Mouse (Mus musculus): ENCODE results near the gene Slc4a1ap. TPM values are rescaled to one million over a fixed set of nuclear protein-coding genes. Genes with fewer than 3 reads are reported as not detected.

Slc4a1ap gene
- 18.9 and 20.0 TPM in 2 replicates for polyA plus RNA-seq (2015; fragmentation: Nextera tagmentation; extraction: Ambion mirVana)

- Histone ChIP-seq H3K9ac (ENCODE audit: low read length) (peak within 1 kb of the TSS; percentile 91), H3K27me3 (ENCODE audit: control insufficient read depth, insufficient read depth, low read length) (no peaks in the 10 kb centered on the region), H3K36me3 (ENCODE audit: control insufficient read depth, insufficient read depth) (peaks cover 18% of the 10 kb centered on the region), H3K4me2 (ENCODE audit: low read depth, low read length) (peak within 1 kb of the TSS; percentile 98), H3K4me3 (ENCODE audit: low read length) (peak within 1 kb of the TSS; percentile 96), H3K9me3 (replicated peaks; ENCODE audit: control insufficient read depth, low read length) (no peaks in the 10 kb centered on the region), H3K27ac (ENCODE audit: low read length) (peak within 1 kb of the TSS; percentile 87), H3K4me1 (ENCODE audit: control insufficient read depth, insufficient read depth, low read length) (peaks cover 19% of the 10 kb centered on the region)
- WGBS, result under 1% methylated on average over 28 of the region's 28 CpGs
- peak; percentile 70 for ATAC-seq (replicated peaks; ENCODE audit: extremely low read depth, insufficient read depth, low FRiP score)
Measured at GRCm38 (mm10) chr5:31526354-31527116, at the start of gene Slc4a1ap. Slc4a1ap (plus strand) TSS chr5:31526995.

- ATAC-seq (replicated peaks; ENCODE audit: extremely low read depth, insufficient read depth, low FRiP score), result no peak
- Histone ChIP-seq H3K4me3 (ENCODE audit: low read length) (no peak overlapping the region), H3K27ac (ENCODE audit: low read length) (no peak overlapping the region), H3K27me3 (ENCODE audit: control insufficient read depth, insufficient read depth, low read length) (no peaks in the 10 kb centered on the region), H3K36me3 (ENCODE audit: control insufficient read depth, insufficient read depth) (peaks cover 47% of the 10 kb centered on the region), H3K4me1 (ENCODE audit: control insufficient read depth, insufficient read depth, low read length) (no peaks in the 10 kb centered on the region), H3K4me2 (ENCODE audit: low read depth, low read length) (no peak overlapping the region), H3K9me3 (replicated peaks; ENCODE audit: control insufficient read depth, low read length) (no peaks in the 10 kb centered on the region), H3K9ac (ENCODE audit: low read length) (no peak overlapping the region)
- 85% methylated on average over 4 of the region's 4 CpGs for WGBS
Measured at GRCm38 (mm10) chr5:31480536-31480935, 46.3 kb upstream of the Slc4a1ap start.

GRCm38 (mm10) chr5:31485440-31485839 lies 41.4 kb upstream of the Slc4a1ap start, which contains the start of gene 4930548H24Rik:
4930548H24Rik (plus strand) TSS chr5:31485740.
- no peak within 1 kb of the TSS for H3K9ac ChIP-seq (ENCODE audit: low read length)
- no peaks in the 10 kb centered on the region for H3K27me3 ChIP-seq (ENCODE audit: control insufficient read depth, insufficient read depth, low read length)
- no peak within 1 kb of the TSS for H3K27ac ChIP-seq (ENCODE audit: low read length)
- no peak within 1 kb of the TSS for H3K4me3 ChIP-seq (ENCODE audit: low read length)
- WGBS, result 92% methylated on average over 3 of the region's 3 CpGs
- no peak within 1 kb of the TSS for H3K4me2 ChIP-seq (ENCODE audit: low read depth, low read length)
- H3K9me3 ChIP-seq (replicated peaks; ENCODE audit: control insufficient read depth, low read length), result no peaks in the 10 kb centered on the region
- H3K36me3 ChIP-seq (ENCODE audit: control insufficient read depth, insufficient read depth), result peaks cover 9% of the 10 kb centered on the region
- H3K4me1 ChIP-seq (ENCODE audit: control insufficient read depth, insufficient read depth, low read length), result no peaks in the 10 kb centered on the region
- ATAC-seq (replicated peaks; ENCODE audit: extremely low read depth, insufficient read depth, low FRiP score), result no peak

GRCm38 (mm10) chr5:31487889-31488288 lies 38.9 kb upstream of the Slc4a1ap start:
- Histone ChIP-seq H3K4me3 (ENCODE audit: low read length) (no peak overlapping the region), H3K9me3 (replicated peaks; ENCODE audit: control insufficient read depth, low read length) (no peaks in the 10 kb centered on the region), H3K4me2 (ENCODE audit: low read depth, low read length) (no peak overlapping the region), H3K36me3 (ENCODE audit: control insufficient read depth, insufficient read depth) (no peaks in the 10 kb centered on the region), H3K27ac (ENCODE audit: low read length) (no peak overlapping the region), H3K27me3 (ENCODE audit: control insufficient read depth, insufficient read depth, low read length) (no peaks in the 10 kb centered on the region), H3K4me1 (ENCODE audit: control insufficient read depth, insufficient read depth, low read length) (no peaks in the 10 kb centered on the region), H3K9ac (ENCODE audit: low read length) (no peak overlapping the region)
- no peak for ATAC-seq (replicated peaks; ENCODE audit: extremely low read depth, insufficient read depth, low FRiP score)
- 84% methylated on average over 3 of the region's 3 CpGs for WGBS

- Histone ChIP-seq H3K4me1 (ENCODE audit: control insufficient read depth, insufficient read depth, low read length) (no peaks in the 10 kb centered on the region), H3K27ac (ENCODE audit: low read length) (no peak overlapping the region), H3K36me3 (ENCODE audit: control insufficient read depth, insufficient read depth) (no peaks in the 10 kb centered on the region), H3K9ac (ENCODE audit: low read length) (no peak overlapping the region), H3K27me3 (ENCODE audit: control insufficient read depth, insufficient read depth, low read length) (no peaks in the 10 kb centered on the region), H3K4me2 (ENCODE audit: low read depth, low read length) (no peak overlapping the region), H3K4me3 (ENCODE audit: low read length) (no peak overlapping the region), H3K9me3 (replicated peaks; ENCODE audit: control insufficient read depth, low read length) (no peaks in the 10 kb centered on the region)
- no peak for ATAC-seq (replicated peaks; ENCODE audit: extremely low read depth, insufficient read depth, low FRiP score)
- 59% methylated on average over 7 of the region's 7 CpGs for WGBS
Measured at GRCm38 (mm10) chr5:31489116-31489769, 37.6 kb upstream of the Slc4a1ap start.

- no peak for ATAC-seq (replicated peaks; ENCODE audit: extremely low read depth, insufficient read depth, low FRiP score)
- H3K9ac ChIP-seq (ENCODE audit: low read length), result no peak overlapping the region
- H3K9me3 ChIP-seq (replicated peaks; ENCODE audit: control insufficient read depth, low read length), result no peaks in the 10 kb centered on the region
- H3K4me2 ChIP-seq (ENCODE audit: low read depth, low read length), result no peak overlapping the region
- no peak overlapping the region for H3K27ac ChIP-seq (ENCODE audit: low read length)
- 45% methylated on average over 1 of the region's 1 CpGs for WGBS
- H3K4me3 ChIP-seq (ENCODE audit: low read length), result no peak overlapping the region
- no peaks in the 10 kb centered on the region for H3K27me3 ChIP-seq (ENCODE audit: control insufficient read depth, insufficient read depth, low read length)
- peaks cover 7% of the 10 kb centered on the region for H3K36me3 ChIP-seq (ENCODE audit: control insufficient read depth, insufficient read depth)
- H3K4me1 ChIP-seq (ENCODE audit: control insufficient read depth, insufficient read depth, low read length), result peaks cover 7% of the 10 kb centered on the region
Measured at GRCm38 (mm10) chr5:31492031-31492430, 34.8 kb upstream of the Slc4a1ap start.

GRCm38 (mm10) chr5:31494513-31495297 lies 32.1 kb upstream of the Slc4a1ap start, which contains the start of gene Gpn1:
Gpn1 (plus strand) TSS chr5:31494741.
- H3K4me2 ChIP-seq (ENCODE audit: low read depth, low read length), result peak within 1 kb of the TSS; percentile 79
- H3K4me3 ChIP-seq (ENCODE audit: low read length), result peak within 1 kb of the TSS; percentile 62
- peak; percentile 100 for ATAC-seq (replicated peaks; ENCODE audit: extremely low read depth, insufficient read depth, low FRiP score)
- no peaks in the 10 kb centered on the region for H3K27me3 ChIP-seq (ENCODE audit: control insufficient read depth, insufficient read depth, low read length)
- peak within 1 kb of the TSS; percentile 70 for H3K9ac ChIP-seq (ENCODE audit: low read length)
- no peaks in the 10 kb centered on the region for H3K9me3 ChIP-seq (replicated peaks; ENCODE audit: control insufficient read depth, low read length)
- H3K27ac ChIP-seq (ENCODE audit: low read length), result no peak within 1 kb of the TSS
- 0% methylated on average over 49 of the region's 49 CpGs for WGBS
- peaks cover 7% of the 10 kb centered on the region for H3K4me1 ChIP-seq (ENCODE audit: control insufficient read depth, insufficient read depth, low read length)
- H3K36me3 ChIP-seq (ENCODE audit: control insufficient read depth, insufficient read depth), result peaks cover 22% of the 10 kb centered on the region

- Histone ChIP-seq H3K27ac (ENCODE audit: low read length) (no peak overlapping the region), H3K4me2 (ENCODE audit: low read depth, low read length) (no peak overlapping the region), H3K27me3 (ENCODE audit: control insufficient read depth, insufficient read depth, low read length) (no peaks in the 10 kb centered on the region), H3K4me3 (ENCODE audit: low read length) (no peak overlapping the region), H3K4me1 (ENCODE audit: control insufficient read depth, insufficient read depth, low read length) (no peaks in the 10 kb centered on the region; the same call in 1 of the 2 replicates), H3K9ac (ENCODE audit: low read length) (no peak overlapping the region), H3K36me3 (ENCODE audit: control insufficient read depth, insufficient read depth) (peaks cover 35% of the 10 kb centered on the region), H3K9me3 (replicated peaks; ENCODE audit: control insufficient read depth, low read length) (no peaks in the 10 kb centered on the region)
- ATAC-seq (replicated peaks; ENCODE audit: extremely low read depth, insufficient read depth, low FRiP score), result no peak
- WGBS, result 81% methylated on average over 10 of the region's 10 CpGs
Measured at GRCm38 (mm10) chr5:31504843-31505242, 22.0 kb upstream of the Slc4a1ap start.
